Mouse (Mus musculus) adipocyte (in vitro differentiated cells): ENCODE measurements at regions not wholly inside any gene's neighbourhood (a gene's known extent, or its start where the extent isn't known, plus 50 kb on each side); places are given as distances from the start of the nearest gene placed in this dataset.

Source experiments
- DNase-seq: peaks from one replicate; pipeline ENCODE4 v3.0.0-alpha.2; 2016; ENCODE audit warnings: low spot score

DNA sequence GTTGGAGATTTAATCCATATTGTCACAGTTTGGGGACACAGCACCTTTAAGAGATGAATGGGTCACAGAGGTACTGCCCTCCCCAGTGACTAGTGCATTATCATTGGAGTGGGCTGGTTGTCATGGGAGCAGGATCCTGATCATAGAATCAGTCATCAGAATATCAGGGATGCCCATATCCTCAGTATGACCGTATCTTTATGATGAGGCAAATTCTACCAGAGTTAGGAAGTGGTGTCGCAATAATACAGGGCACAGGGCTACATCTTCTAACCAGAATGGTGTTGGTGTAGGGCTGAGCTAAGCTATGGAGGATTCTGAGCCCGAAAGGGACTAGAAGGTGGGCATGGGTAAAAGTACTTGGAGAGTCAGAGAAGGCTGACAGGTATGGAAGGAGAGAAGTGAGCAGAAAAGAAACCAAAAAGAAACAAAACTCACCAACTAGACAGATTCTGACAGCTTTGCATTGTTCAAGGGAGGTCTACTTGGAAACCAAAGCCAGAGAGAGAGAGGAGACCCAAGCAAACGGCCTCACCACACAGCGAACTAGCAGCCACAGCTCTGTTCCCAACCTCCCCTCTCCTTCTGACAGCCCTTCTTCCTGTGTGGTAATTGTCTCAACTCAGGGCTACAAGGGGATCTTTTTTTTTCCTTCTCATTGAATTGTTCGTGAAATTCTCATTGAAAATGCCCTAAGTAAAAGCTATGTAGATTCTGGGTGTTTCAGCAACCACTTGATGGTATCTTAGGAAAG, 129.2 kb downstream of the Lrrc30 start:
- DNase-seq = no peak

- DNase-seq = no peak
Observed at GRCm38 (mm10) chr17:67502628-67503027, 129.9 kb downstream of the Lrrc30 start.

- DNase-seq = no peak
Observed at GRCm38 (mm10) chr17:67499783-67500641, 132.5 kb downstream of the Lrrc30 start.

DNA sequence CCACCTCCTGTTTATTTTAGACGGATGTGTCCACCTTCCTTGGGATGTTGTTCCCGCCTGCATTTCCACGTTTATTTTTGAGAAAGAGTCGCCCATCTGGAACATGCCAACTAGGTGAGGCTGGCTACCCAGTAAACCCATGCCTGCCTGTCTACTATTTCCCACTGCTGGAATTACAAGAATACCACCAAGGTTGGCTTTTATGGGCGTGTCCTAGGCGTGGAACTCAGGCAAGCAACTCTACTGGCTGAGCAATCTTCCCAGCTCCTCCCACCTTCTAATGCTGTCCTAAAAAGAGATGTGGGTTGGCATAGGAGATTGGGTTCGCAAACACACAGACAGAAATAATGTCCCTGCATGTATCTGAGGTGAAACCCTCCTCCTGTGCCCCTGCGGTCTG, 135.1 kb downstream of the Lrrc30 start:
- no peak for DNase-seq

- no peak for DNase-seq
Observed at GRCm38 (mm10) chr17:67480463-67480862, 126.2 kb upstream of the Ptprm start.

DNA sequence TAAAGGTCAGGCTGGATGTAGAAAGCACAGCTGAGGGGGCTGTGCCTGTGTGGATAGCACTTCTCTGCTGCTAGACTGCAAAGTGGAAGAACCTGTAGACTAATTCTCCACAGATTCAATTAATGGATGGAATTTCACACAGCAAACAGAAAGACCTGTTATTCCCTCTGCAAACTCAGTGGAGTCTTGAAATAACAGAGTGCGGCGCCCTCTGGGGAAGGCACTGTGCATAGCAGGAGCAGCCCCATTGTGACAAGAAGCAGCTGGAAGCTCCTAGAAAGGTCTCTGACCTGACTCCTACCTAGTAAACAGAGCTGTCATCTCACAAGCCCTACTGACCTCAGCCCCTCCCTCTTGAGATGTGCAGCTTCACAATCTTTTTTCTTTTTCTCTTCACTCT, 118.9 kb upstream of the Ptprm start:
- DNase-seq = peak; percentile 5

- DNase-seq = no peak
Observed at GRCm38 (mm10) chr17:67458851-67459421, 104.7 kb upstream of the Ptprm start.

DNA sequence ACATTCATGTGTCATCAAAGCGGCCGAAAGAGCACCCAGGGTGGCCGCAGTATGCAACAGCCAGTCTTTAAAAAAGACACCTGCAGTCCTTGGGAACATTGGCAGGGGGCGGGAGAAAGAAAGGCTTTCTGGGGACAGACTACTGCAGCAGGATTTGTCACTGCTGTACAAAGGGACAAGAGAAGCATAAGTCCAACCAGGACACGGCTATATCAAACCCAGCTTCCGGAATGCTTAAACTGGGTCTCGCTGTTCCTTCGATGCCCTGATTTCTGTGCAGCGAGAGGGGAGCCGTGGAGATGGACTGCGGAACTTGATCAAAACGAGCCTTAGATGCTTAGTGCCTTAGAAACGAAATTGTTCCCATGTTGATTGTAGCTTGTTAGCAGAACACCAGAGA, 97.7 kb upstream of the Ptprm start:
- no peak for DNase-seq

- no peak for DNase-seq
Observed at GRCm38 (mm10) chr17:67451081-67451480, 96.8 kb upstream of the Ptprm start.

DNA sequence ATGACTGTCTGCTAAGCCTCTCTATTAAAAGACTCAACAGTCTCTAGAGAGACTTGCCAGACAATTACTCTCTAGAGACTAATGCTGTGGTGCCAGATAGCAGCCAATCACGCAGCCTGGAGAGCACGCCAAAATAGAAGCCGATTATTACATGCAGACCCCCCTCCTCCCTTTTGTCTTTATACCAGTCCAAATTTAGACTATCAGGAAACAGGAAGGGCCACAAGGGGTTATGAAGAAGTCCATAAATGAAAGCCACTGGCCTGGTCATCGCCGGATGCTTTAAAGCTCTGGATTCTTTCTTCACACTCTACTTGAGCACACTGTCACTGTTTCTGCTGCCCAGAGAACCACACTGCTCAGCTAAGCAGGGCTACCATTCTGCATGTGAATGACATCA, 95.8 kb upstream of the Ptprm start:
- DNase-seq = no peak

DNA sequence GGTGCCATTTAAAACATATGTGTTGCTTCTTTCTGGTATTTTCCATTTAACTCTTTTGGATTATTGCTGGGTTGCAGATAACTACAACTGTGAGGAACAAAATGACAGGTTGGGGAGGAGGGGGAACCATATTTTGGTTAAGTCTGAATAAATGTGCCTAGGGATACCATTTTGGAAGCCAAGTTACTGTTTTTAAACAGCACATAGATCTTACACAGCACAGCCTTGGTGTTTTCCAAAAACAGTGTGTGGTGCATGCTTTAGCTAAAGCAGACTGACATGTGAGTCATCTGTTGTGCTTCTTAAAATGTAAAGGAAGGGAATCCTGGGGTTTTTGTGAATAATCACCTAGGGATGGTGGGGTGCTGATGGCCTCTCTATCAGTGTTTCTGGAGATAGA, 91.7 kb upstream of the Ptprm start:
- no peak for DNase-seq

DNA sequence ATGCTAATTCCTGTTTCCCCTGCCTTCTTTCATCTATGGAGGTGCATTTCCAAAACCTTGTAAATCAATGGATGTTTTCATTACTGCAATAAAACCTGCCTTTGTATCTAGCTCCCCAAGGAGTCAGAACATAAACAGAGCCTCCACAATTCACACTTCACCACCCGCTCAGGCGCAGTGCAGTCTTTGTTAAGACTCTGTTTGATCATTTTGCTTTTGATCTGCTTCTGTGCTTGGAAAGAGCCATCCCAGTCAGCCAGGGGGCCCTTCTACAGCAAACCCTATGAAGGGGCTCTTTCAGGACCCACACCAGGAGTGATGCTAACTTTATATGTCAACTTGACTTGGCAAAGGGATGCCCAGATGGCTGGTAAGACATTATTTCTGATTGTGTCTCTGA, 86.7 kb upstream of the Ptprm start:
- DNase-seq = no peak

GRCm38 (mm10) chr17:67419956-67420711, 65.9 kb upstream of the Ptprm start:
- DNase-seq = no peak

DNA sequence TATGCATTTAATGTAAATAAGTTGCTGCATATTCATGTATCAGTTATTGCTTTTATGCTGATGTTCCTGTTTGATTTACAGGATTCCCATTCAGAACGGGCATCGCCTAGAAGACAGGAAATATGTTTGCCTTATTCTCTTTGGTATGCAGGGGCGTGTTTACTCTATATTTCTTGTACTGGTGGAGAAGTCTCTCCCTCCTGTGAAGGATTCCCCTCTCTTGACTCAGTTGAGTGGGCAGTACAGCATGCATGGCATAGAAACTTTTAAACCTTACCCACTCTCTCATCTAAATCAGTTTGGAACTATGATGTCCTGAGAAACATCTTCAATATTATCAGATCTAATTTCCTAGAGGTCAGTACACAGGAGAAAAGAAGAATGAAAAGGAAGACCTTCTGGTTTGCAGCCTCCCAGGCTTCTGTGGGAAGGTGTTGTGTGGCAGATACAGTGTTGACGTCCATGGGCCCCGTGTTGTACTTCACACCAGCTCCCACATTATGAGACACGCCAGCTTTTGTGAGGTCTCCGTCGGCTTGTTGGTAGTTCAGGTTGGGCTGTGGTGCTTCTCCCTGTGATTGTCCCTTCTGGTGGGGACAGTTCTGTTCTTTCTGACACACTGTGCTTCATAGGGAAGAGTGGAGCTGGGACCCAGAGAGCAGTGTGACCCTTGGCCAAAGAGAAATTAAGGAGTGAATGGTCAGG, 58.4 kb upstream of the Ptprm start:
- no peak for DNase-seq

GRCm38 (mm10) chr17:67409911-67410310, 55.7 kb upstream of the Ptprm start:
- DNase-seq = no peak

- DNase-seq = no peak
Observed at GRCm38 (mm10) chr17:67405934-67406333, 51.7 kb upstream of the Ptprm start.
